Mouse (Mus musculus): ENCODE results near the gene Trpc4ap. TPM values are rescaled to one million over a fixed set of nuclear protein-coding genes. Genes with fewer than 3 reads are reported as not detected.
A peak's percentile ranks its signal among the peaks of the same experiment; 100 is the strongest.

Trpc4ap gene
- polyA plus RNA-seq, 1 experiment = 145 TPM

DNA sequence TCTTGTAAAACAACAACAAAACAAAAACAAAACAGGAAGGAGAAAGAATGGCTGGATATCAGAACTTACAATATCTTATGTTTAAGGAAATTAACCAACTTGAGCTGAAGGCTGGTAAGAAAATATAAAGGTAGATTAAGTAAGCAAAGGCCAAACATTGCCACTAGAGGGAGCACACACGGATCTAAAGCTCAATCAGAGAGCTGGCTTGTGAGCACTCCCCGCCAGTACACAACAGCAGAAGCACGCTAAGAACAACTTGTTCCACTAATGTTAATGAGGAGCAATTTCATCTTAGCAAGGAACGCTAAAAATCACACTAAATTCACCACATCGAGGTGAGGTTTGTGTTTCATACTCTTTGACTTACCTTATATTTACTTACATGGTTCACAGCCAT, 29.1 kb downstream of the Trpc4ap start:
- no peak overlapping the region for H3K4me3 ChIP-seq (replicated peaks; ENCODE audit: extremely low read depth, low read depth, low read length)
- DNase-seq = no peak
- no peak for TF ChIP-seq POLR2A (IDR thresholded peaks at IDR 0.05; ENCODE audit: borderline replicate concordance, extremely low read depth, low read depth, low read length)
- TF ChIP-seq CTCF (IDR thresholded peaks at IDR 0.05; ENCODE audit: insufficient read depth, low read length) = peak; percentile 61
- WGBS = 15% methylated on average over 5 of the region's 5 CpGs
- H3K4me1 ChIP-seq (ENCODE audit: control insufficient read depth, insufficient read depth, low read length) = no peaks in the 10 kb centered on the region

- WGBS = 93% methylated on average over 5 of the region's 5 CpGs
- TF ChIP-seq CTCF (IDR thresholded peaks at IDR 0.05; ENCODE audit: insufficient read depth, low read length) = no peak
- no peak for TF ChIP-seq POLR2A (IDR thresholded peaks at IDR 0.05; ENCODE audit: borderline replicate concordance, extremely low read depth, low read depth, low read length)
- H3K4me1 ChIP-seq (ENCODE audit: control insufficient read depth, insufficient read depth, low read length) = no peaks in the 10 kb centered on the region
Observed at GRCm38 (mm10) chr2:155662390-155662789, 29.8 kb downstream of the Trpc4ap start.

DNA sequence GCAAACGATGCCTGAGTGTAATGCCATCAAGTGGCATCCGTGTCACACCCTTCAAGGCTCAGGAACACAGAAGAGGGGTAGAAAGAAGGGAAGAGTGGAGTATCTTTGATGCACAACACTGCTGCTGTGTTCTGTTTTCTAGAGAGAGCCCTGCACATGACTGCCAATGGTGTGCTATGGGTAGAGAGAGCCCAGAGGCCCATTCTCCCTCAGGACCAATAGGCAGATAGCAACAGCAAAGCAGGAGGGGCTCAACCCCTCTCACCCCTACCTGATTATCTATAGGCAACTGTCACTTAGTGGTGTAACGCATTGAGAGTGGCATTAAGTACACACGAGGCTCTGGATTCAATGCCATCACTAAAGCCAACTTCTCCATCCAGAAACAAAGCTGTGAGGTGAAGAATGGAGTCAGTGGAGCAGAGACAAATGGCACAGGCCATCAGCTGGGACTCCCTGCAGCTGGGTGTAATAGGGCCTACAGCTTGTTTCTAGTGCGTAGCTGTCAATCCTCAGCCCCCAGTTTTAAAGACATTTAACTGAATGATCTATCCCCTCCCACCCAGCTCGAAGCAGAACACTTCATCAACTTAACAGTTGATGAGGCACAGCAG, 36.3 kb downstream of the Trpc4ap start:
- 90% methylated on average over 6 of the region's 6 CpGs for WGBS
- H3K4me3 ChIP-seq (replicated peaks; ENCODE audit: extremely low read depth, low read depth, low read length) = no peak overlapping the region
- H3K4me1 ChIP-seq (ENCODE audit: control insufficient read depth, insufficient read depth, low read length) = no peaks in the 10 kb centered on the region
- no peak for DNase-seq
- TF ChIP-seq POLR2A (IDR thresholded peaks at IDR 0.05; ENCODE audit: borderline replicate concordance, extremely low read depth, low read depth, low read length) = no peak
- no peak for TF ChIP-seq CTCF (IDR thresholded peaks at IDR 0.05; ENCODE audit: insufficient read depth, low read length)

More at GRCm38 (mm10) chr2:155662390-155662789, 29.8 kb downstream of the Trpc4ap start:
- DNase-seq = no peak
- no peak overlapping the region for H3K4me3 ChIP-seq (replicated peaks; ENCODE audit: extremely low read depth, low read depth, low read length)

DNA sequence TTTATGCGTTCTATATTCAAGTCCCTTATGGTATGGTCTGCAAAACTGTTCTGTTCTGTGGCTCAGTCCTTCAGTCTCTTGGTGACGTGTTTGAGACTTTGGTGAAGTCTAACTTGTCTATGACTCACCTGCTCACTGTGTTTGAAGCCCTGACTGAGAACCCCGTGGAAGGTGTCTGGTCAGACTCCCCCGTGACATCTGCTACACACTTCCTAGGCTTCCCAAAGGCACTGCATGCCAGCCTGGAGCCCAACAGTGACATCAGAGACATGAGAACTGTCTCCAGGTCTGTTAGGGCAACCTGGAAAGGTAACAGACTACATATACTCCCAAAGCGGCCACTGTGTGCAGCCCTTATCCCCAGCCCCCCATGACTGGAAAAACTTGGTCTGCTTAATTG, 39.6 kb downstream of the Trpc4ap start:
- no peak for TF ChIP-seq CTCF (IDR thresholded peaks at IDR 0.05; ENCODE audit: insufficient read depth, low read length)
- TF ChIP-seq POLR2A (IDR thresholded peaks at IDR 0.05; ENCODE audit: borderline replicate concordance, extremely low read depth, low read depth, low read length) = no peak
- Histone ChIP-seq H3K4me1 (ENCODE audit: control insufficient read depth, insufficient read depth, low read length) (no peaks in the 10 kb centered on the region), H3K4me3 (replicated peaks; ENCODE audit: extremely low read depth, low read depth, low read length) (no peak overlapping the region)
- DNase-seq = no peak
- WGBS = 93% methylated on average over 5 of the region's 5 CpGs

- Histone ChIP-seq H3K4me1 (ENCODE audit: control insufficient read depth, insufficient read depth, low read length) (no peaks in the 10 kb centered on the region; the same call in 1 of the 2 replicates), H3K4me3 (replicated peaks; ENCODE audit: extremely low read depth, low read depth, low read length) (no peak overlapping the region)
- WGBS = 71% methylated on average over 7 of the region's 7 CpGs
- DNase-seq = no peak
- TF ChIP-seq POLR2A (IDR thresholded peaks at IDR 0.05; ENCODE audit: borderline replicate concordance, extremely low read depth, low read depth, low read length) (no peak), CTCF (IDR thresholded peaks at IDR 0.05; ENCODE audit: insufficient read depth, low read length) (no peak)
Observed at GRCm38 (mm10) chr2:155645746-155646145, 46.4 kb downstream of the Trpc4ap start.

DNA sequence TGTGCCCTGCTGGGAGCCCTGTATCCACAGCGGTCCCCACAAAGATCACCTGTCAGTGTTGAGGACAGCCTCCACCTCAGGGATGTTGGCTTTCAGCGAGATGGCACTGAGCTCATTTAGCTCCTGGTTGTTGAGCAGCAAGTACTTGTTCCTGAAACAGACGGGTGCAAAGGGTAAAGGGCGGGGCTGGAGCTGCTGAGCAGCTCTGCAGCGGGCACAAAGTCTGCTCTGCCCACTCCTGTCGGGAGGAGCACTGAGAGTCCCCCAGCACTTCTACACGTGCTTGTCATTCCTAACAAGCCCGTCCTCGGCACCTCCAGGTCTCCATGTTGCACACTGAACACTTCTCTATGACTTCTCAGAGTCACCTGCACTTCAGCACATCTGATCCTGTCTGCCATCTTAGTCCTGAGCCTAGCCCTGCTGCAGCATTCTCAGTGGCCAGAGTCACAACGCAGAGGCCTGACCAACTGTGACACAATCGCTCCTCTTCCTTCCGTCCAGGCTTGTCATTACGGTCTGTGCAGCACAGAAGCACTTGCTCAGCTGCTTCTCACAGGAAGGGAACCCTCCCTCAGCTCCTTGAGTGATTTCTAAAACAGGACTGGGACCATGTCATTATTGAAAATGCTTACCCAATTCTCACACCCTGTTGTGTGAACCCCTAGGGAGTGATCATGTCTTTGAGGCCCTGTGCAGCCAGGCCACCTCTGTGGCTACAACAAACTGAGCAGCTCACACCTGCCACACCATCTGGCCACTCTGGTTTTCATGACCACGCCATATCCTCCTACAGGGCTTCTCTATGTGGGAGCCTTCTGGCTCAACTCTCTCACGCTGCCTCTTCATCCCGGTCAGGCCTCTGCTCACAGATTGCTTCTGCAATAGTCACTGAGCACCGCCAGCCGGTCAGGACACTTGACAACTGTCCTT, 50.4 kb downstream of the Trpc4ap start:
- Histone ChIP-seq H3K4me3 (replicated peaks; ENCODE audit: extremely low read depth, low read depth, low read length) (no peak overlapping the region), H3K4me1 (ENCODE audit: control insufficient read depth, insufficient read depth, low read length) (no peaks in the 10 kb centered on the region; the same call in 1 of the 2 replicates)
- DNase-seq = no peak
- no peak for TF ChIP-seq CTCF (IDR thresholded peaks at IDR 0.05; ENCODE audit: insufficient read depth, low read length)
- no peak for TF ChIP-seq POLR2A (IDR thresholded peaks at IDR 0.05; ENCODE audit: borderline replicate concordance, extremely low read depth, low read depth, low read length)
- 81% methylated on average over 18 of the region's 18 CpGs for WGBS

DNA sequence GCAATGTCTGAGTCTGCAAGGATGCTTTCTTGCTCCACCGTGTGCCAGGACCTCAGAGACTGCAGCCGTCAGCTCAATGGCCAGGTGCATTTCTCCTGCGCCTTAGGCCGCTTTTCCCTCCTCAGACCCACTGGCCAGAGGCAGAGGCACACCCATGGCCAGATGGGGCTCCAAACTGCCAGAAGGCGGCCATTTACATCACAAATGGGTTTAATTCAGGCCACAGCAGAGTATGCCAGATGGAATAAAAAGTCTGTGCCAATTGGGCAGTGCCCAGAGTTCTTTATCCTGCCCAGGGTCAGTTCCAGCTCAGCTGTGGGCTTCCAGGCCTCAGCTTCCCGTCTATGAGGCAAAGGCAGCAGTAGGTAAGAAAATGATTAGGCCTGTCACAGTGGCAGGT, 51.5 kb downstream of the Trpc4ap start:
- no peak for TF ChIP-seq POLR2A (IDR thresholded peaks at IDR 0.05; ENCODE audit: borderline replicate concordance, extremely low read depth, low read depth, low read length)
- no peak for TF ChIP-seq CTCF (IDR thresholded peaks at IDR 0.05; ENCODE audit: insufficient read depth, low read length)
- no peak for DNase-seq
- 88% methylated on average over 6 of the region's 6 CpGs for WGBS
- Histone ChIP-seq H3K4me3 (replicated peaks; ENCODE audit: extremely low read depth, low read depth, low read length) (no peak overlapping the region), H3K4me1 (ENCODE audit: control insufficient read depth, insufficient read depth, low read length) (no peaks in the 10 kb centered on the region)

DNA sequence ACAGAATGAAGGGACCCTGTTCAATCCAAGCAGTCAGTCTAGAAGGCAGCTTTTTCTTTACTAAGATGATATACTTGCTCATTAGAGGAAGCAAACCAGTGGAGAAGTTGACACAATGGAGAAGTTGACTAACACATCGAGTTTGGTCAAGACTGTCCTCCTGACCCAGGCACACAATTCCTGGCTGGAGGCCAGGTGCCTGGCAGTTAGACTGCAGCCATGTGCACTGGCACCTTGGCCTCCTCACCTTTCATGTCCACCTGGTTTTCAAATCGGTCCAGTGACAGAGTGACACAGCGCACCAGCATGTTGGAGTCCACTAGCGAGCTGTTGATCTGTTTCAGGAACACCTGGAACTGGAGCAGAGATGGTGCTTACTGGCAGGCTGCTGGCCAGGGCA, 54.8 kb downstream of the Trpc4ap start:
- Histone ChIP-seq H3K4me1 (ENCODE audit: control insufficient read depth, insufficient read depth, low read length) (peaks cover 3% of the 10 kb centered on the region), H3K4me3 (replicated peaks; ENCODE audit: extremely low read depth, low read depth, low read length) (no peak overlapping the region)
- DNase-seq = no peak
- no peak for TF ChIP-seq CTCF (IDR thresholded peaks at IDR 0.05; ENCODE audit: insufficient read depth, low read length)
- no peak for TF ChIP-seq POLR2A (IDR thresholded peaks at IDR 0.05; ENCODE audit: borderline replicate concordance, extremely low read depth, low read depth, low read length)
- WGBS = 77% methylated on average over 4 of the region's 4 CpGs

- Histone ChIP-seq H3K4me3 (replicated peaks; ENCODE audit: extremely low read depth, low read depth, low read length) (no peak overlapping the region), H3K4me1 (ENCODE audit: control insufficient read depth, insufficient read depth, low read length) (peaks cover 3% of the 10 kb centered on the region)
- TF ChIP-seq CTCF (IDR thresholded peaks at IDR 0.05; ENCODE audit: insufficient read depth, low read length) = no peak
- no peak for TF ChIP-seq POLR2A (IDR thresholded peaks at IDR 0.05; ENCODE audit: borderline replicate concordance, extremely low read depth, low read depth, low read length)
- no peak for DNase-seq
Observed at GRCm38 (mm10) chr2:155636881-155637280, 55.3 kb downstream of the Trpc4ap start.
